Mouse (Mus musculus): ENCODE data around the gene Vps16. TPM values are rescaled to one million over a fixed set of nuclear protein-coding genes. Genes with fewer than 3 reads are reported as not detected.

The Vps16 gene
- 139 TPM in 2 replicates for polyA plus RNA-seq (2012; rRNA removed)

DNA sequence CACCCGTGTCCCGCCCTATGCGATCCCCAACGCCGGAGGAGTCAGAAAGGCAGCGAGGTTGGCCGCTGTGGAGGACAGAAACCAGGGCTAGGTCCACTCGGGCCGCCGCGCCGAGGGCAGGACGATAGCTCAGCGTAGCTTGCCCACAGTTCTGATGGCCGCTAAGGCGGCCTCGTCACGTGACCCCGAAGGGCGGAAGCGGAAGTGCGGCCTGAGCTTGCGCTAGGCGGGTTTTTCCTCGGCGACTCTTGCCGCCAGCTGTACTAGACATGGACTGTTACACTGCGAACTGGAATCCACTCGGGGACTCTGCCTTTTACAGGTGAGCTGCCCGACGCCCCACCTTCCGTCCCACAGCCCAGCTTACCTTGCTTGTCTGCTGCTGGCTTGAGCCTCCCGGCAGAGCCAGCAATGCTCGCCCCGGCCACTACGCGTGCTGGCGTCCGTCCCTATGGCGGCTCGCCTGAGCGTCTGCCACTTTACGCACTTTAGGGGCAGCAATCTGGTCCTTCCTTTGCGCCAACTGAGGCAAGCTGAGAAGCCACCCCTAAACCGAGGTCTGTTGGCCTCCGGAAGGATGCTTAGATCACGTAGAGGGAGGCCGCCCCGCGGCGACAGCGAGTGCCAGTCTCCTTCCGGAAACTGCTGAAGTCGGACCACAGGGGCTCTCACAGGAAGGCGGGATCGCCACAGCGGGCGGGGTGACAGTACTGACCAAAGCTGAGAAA is at the start of gene Vps16, which contains the start of gene Pced1a:
TSS of gene Vps16 (plus strand) at position 214 of the 728 bp plus-strand sequence.
TSS of gene Pced1a (minus strand) at position 576 of the 728 bp plus-strand sequence.

DNA sequence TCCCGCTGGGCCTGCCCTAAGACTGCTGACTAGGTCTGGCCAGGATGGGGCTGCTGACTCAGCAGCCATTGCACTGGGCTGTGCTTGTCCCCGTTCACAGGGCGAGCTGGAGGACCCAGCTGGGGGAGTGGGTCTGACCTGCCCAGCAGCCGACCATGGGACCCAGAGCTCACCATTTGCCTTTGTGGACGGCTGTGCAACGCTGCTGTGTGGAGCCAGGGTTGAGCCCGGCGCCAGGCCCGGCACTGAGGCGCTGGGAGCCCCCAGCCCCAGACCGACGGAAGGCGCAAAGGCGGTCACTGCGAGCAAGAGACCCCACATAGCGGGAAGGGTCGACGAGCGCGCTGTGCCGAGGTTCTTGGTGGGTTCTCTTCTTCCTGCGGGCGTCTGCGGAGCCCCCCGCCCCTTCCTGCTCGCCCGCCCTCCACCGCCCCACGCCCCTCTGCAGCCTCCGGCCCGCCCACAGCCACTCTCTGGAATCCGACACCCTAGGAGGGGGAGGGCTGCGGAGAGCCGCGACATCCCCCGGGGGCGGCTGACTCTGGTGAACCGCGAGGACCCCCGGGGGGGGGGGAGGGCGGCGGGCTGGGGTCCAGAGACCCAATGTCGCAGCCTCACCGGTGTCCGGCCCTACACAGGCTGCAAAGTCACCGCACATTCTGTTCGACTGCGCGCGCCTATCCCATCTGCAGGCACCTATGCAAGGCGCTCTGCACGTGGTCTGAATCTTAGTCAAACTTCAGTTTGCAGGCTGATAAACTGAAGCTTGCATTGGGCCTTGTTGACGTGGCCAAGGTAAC is 26.8 kb upstream of the Vps16 start, which contains the start of gene Cpxm1:
TSS of gene Cpxm1 (minus strand) at position 389 of the 800 bp plus-strand sequence.

DNA sequence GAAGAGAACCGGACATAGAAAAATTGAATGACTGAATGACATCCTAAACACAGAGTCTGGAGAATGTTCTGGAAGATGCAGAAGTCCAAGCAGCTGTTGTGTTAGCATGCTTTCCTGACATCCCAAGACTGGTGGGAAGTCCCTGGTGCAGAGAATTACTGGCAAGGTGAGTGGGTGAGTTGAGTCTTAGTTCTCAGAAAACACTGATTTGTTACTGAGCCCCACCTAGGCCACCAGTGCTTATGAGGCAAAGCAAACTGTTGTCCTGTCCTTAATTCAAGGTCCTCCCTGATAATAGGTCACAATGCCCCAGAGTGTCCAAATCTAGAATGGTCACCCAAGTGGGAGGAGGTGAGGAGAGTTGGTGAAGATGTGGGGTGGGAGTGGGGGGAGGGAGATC is 19.2 kb upstream of the Vps16 start, which contains the start of the genes Gm28372 and 1700020A23Rik:
TSS of gene Gm28372 (plus strand) at position 301 of the 400 bp plus-strand sequence.
TSS of gene 1700020A23Rik (plus strand) at position 321 of the 400 bp plus-strand sequence.

DNA sequence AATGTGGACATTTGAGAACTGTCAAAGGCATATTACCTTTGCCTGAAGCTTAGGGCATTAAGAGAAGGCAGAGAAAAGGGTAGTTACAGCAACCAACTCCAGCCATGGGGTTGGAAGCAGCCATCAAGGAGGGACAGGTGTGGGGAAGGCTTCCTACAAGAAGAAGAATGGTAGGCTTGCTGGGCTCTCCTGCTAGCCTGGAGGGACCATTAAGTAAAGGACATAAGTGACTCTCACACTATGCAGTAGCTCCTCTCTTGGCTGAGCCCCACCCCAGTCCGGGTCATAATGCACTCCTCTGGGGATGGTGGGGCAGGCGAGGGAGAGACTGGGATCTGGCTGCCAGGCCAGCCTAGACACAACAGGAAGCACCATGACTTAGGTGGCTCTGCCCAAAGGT is 18.0 kb upstream of the Vps16 start, which contains the start of gene Tmem239:
TSS of gene Tmem239 (plus strand) at position 301 of the 400 bp plus-strand sequence.

DNA sequence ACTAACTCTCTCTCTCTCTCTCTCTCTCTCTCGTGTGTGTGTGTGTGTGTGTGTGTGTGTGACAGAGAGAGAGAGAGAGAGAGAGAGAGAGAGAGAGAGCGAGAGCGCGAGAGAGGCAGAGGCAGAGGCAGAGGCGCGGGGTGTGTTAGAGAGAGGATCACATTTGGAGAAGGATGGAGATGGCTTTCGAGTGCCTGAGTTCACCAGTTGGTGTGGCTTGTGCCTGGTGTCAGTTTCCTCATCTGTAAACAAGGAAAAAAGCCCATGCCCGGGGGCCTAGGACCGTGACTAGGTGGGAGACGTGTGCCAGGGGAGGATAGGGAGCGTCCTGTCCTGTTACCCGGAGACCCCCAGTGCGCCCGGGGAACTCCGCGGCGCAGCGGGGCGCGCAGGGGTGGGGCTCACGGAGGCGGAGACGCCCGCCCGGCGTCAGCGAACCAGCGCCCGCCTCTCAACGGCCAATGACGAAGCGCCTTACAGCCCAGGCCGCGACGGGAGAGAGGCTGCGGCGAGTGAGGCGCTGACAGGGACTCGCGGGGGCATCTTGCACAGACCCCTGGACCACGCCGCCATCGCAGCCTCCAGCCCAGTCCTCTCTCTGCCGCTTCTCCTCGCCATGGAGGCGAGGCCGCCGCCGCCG is 25.8 kb downstream of the Vps16 start, which contains the start of gene Ptpra:
TSS of gene Ptpra (plus strand) at position 485 of the 640 bp plus-strand sequence.

Other genes starting within 250 kb of the Vps16 start
- gene Snrpb, start 244.9 kb upstream of the Vps16 start, polyA plus RNA-seq (2012; rRNA removed), result 263 and 264 TPM in 2 replicates
- not detected in 2 replicates for gene Tmc2, start 229.1 kb upstream of the Vps16 start, polyA plus RNA-seq (2012; rRNA removed)
- gene Nop56, start 149.9 kb upstream of the Vps16 start, polyA plus RNA-seq (2012; rRNA removed), result 237 and 256 TPM in 2 replicates
- gene Idh3b, start 139.8 kb upstream of the Vps16 start, polyA plus RNA-seq (2012; rRNA removed), result 214 and 232 TPM in 2 replicates
- gene Ebf4, start 129.2 kb upstream of the Vps16 start, polyA plus RNA-seq (2012; rRNA removed), result 22.2 and 23.8 TPM in 2 replicates
- 18.4 and 21.4 TPM in 2 replicates for gene Cpxm1, start 26.8 kb upstream of the Vps16 start, polyA plus RNA-seq (2012; rRNA removed)
- gene Gm28372, start 19.1 kb upstream of the Vps16 start, polyA plus RNA-seq (2012; rRNA removed), result 0.03 TPM in 1 of 2 replicates, not detected in the other
- not detected in 2 replicates for gene 1700020A23Rik, start 19.1 kb upstream of the Vps16 start, polyA plus RNA-seq (2012; rRNA removed)
- gene Tmem239, start 17.9 kb upstream of the Vps16 start, polyA plus RNA-seq (2012; rRNA removed), result not detected in 2 replicates
- 28.2 and 29.6 TPM in 2 replicates for gene Pced1a, start 362 bp downstream of the Vps16 start, polyA plus RNA-seq (2012; rRNA removed)
- gene Ptpra, start 25.9 kb downstream of the Vps16 start, polyA plus RNA-seq (2012; rRNA removed), result 154 and 156 TPM in 2 replicates
- 76.3 and 83.1 TPM in 2 replicates for gene Mrps26, start 139.4 kb downstream of the Vps16 start, polyA plus RNA-seq (2012; rRNA removed)
- gene Oxt, start 151.8 kb downstream of the Vps16 start, polyA plus RNA-seq (2012; rRNA removed), result 4.0 and 4.2 TPM in 2 replicates
- gene Avp, start 158.2 kb downstream of the Vps16 start, polyA plus RNA-seq (2012; rRNA removed), result 40.9 and 60.2 TPM in 2 replicates
- gene Fastkd5, start 205.7 kb downstream of the Vps16 start, polyA plus RNA-seq (2012; rRNA removed), result 4.5 and 4.9 TPM in 2 replicates
- 8.1 and 8.2 TPM in 2 replicates for gene Ubox5, start 205.7 kb downstream of the Vps16 start, polyA plus RNA-seq (2012; rRNA removed)
- gene Lzts3, start 218.5 kb downstream of the Vps16 start, polyA plus RNA-seq (2012; rRNA removed), result 38.5 and 38.8 TPM in 2 replicates
- 56.4 and 63.3 TPM in 2 replicates for gene Ddrgk1, start 240.3 kb downstream of the Vps16 start, polyA plus RNA-seq (2012; rRNA removed)
- 96.6 and 106 TPM in 2 replicates for gene Itpa, start 243.3 kb downstream of the Vps16 start, polyA plus RNA-seq (2012; rRNA removed)

Data from central nervous system, embryonic 18 days (tissue).